Mouse (Mus musculus) C2C12 (cell line): ENCODE measurements around the gene Gm42878.

Experiments
- CEBPB ChIP-seq: IDR thresholded peaks from one replicate; pipeline ENCODE4 v1.6.1; 2011; ENCODE audit warnings: low read depth, mild to moderate bottlenecking, control low read depth, moderate library complexity
- CTCF ChIP-seq: IDR thresholded peaks from one replicate; pipeline ENCODE4 v1.5.1; 2011; ENCODE audit not compliant: control insufficient read depth, insufficient read depth, insufficient read length
- MAX ChIP-seq: IDR thresholded peaks from one replicate; pipeline ENCODE4 v1.6.1; 2011; ENCODE audit warnings: mild to moderate bottlenecking, control low read depth
- MYOD1 ChIP-seq: IDR thresholded peaks from one replicate; pipeline ENCODE4 v1.6.1; 2011; ENCODE audit warnings: low read depth; ENCODE audit not compliant: control insufficient read depth, insufficient read length
- MYOG ChIP-seq: IDR thresholded peaks from one replicate; pipeline ENCODE4 v1.6.1; 2011; ENCODE audit not compliant: control insufficient read depth, insufficient read length; ENCODE audit errors: extremely low read depth
- USF1 ChIP-seq: IDR thresholded peaks from one replicate; pipeline ENCODE4 v1.6.1; 2011; ENCODE audit warnings: low read depth, mild to moderate bottlenecking, control low read depth, moderate library complexity

- TF ChIP-seq CTCF (no peak), MYOG (no peak), MAX (no peak), USF1 (no peak), CEBPB (no peak), MYOD1 (no peak)
These were observed 18.3 kb downstream of the Gm42878 start for GRCm38 (mm10) chr5:121526961-121527360.
